Mouse (Mus musculus): Measurements from ENCODE around the gene Zfp846.
A peak's percentile ranks its signal among the peaks of the same experiment; 100 is the strongest.
"Not testable (repeated sequence)": the region's sequence is repeated elsewhere in the genome, so short reads cannot be mapped to it uniquely, and the experiment has no call there.

The Zfp846 gene

GRCm38 (mm10) chr9:20581175-20581634, at the start of gene Zfp846:
Gene Zfp846, plus strand, starts transcription at chr9:20581291.
- DNase-seq (ENCODE audit: low spot score in 2 of 2) = peak; percentile 92 to 94

- no peak for DNase-seq (ENCODE audit: low spot score in 2 of 2)
Measured at GRCm38 (mm10) chr9:20534326-20534926, 46.7 kb upstream of the Zfp846 start.

- no peak for DNase-seq (ENCODE audit: low spot score in 2 of 2)
Measured at GRCm38 (mm10) chr9:20536598-20536997, 44.5 kb upstream of the Zfp846 start.

- DNase-seq (ENCODE audit: low spot score in 2 of 2) = no peak
Measured at GRCm38 (mm10) chr9:20543496-20543895, 37.6 kb upstream of the Zfp846 start.

GRCm38 (mm10) chr9:20544070-20544821, 36.8 kb upstream of the Zfp846 start:
- DNase-seq (ENCODE audit: low spot score in 2 of 2) = peak; percentile 73 to 85

- DNase-seq (ENCODE audit: low spot score in 2 of 2) = no peak
Measured at GRCm38 (mm10) chr9:20545151-20545550, 35.9 kb upstream of the Zfp846 start.

- DNase-seq (ENCODE audit: low spot score in 2 of 2) = no peak
Measured at GRCm38 (mm10) chr9:20551781-20552275, 29.3 kb upstream of the Zfp846 start.

GRCm38 (mm10) chr9:20552698-20553097, 28.4 kb upstream of the Zfp846 start:
- DNase-seq (ENCODE audit: low spot score in 2 of 2) = no peak

- no peak for DNase-seq (ENCODE audit: low spot score in 2 of 2)
Measured at GRCm38 (mm10) chr9:20562177-20562576, 18.9 kb upstream of the Zfp846 start.

GRCm38 (mm10) chr9:20565326-20566030, 15.6 kb upstream of the Zfp846 start:
- not testable (repeated sequence) for DNase-seq (ENCODE audit: low spot score in 2 of 2)

GRCm38 (mm10) chr9:20571060-20571459, 10.0 kb upstream of the Zfp846 start:
- no peak for DNase-seq (ENCODE audit: low spot score in 2 of 2)

- DNase-seq (ENCODE audit: low spot score in 2 of 2) = no peak
Measured at GRCm38 (mm10) chr9:20576591-20576990, 4.5 kb upstream of the Zfp846 start.

GRCm38 (mm10) chr9:20601270-20601669, 20.2 kb downstream of the Zfp846 start:
- DNase-seq (ENCODE audit: low spot score in 2 of 2) = no peak

- no peak for DNase-seq (ENCODE audit: low spot score in 2 of 2)
Measured at GRCm38 (mm10) chr9:20606269-20606668, 25.2 kb downstream of the Zfp846 start.

GRCm38 (mm10) chr9:20607100-20607974, 26.2 kb downstream of the Zfp846 start:
- peak; percentile 76 to 90 for DNase-seq (ENCODE audit: low spot score in 2 of 2)

- no peak for DNase-seq (ENCODE audit: low spot score in 2 of 2)
Measured at GRCm38 (mm10) chr9:20609831-20610464, 28.9 kb downstream of the Zfp846 start.

- no peak for DNase-seq (ENCODE audit: low spot score in 2 of 2)
Measured at GRCm38 (mm10) chr9:20611976-20612375, 30.9 kb downstream of the Zfp846 start.

GRCm38 (mm10) chr9:20616685-20617084, 35.6 kb downstream of the Zfp846 start:
- DNase-seq (ENCODE audit: low spot score in 2 of 2) = no peak

GRCm38 (mm10) chr9:20631332-20631731, 50.2 kb downstream of the Zfp846 start:
- DNase-seq (ENCODE audit: low spot score in 2 of 2) = no peak

- not testable (repeated sequence) for DNase-seq (ENCODE audit: low spot score in 2 of 2)
Measured at GRCm38 (mm10) chr9:20635676-20636075, 54.6 kb downstream of the Zfp846 start.

- DNase-seq (ENCODE audit: low spot score in 2 of 2) = peak; percentile 54 to 71
Measured at GRCm38 (mm10) chr9:20636256-20636655, 55.2 kb downstream of the Zfp846 start.

All from spleen, postnatal 4 days (tissue).